Mouse (Mus musculus) C2C12 (cell line): ENCODE measurements around the gene Kcnc1.

Experiments used
- CEBPB ChIP-seq: IDR thresholded peaks from one replicate; pipeline ENCODE4 v1.6.1; 2011; ENCODE audit warnings: low read depth, mild to moderate bottlenecking, control low read depth, moderate library complexity
- CTCF ChIP-seq: IDR thresholded peaks from one replicate; pipeline ENCODE4 v1.5.1; 2011; ENCODE audit not compliant: control insufficient read depth, insufficient read depth, insufficient read length
- MAX ChIP-seq: IDR thresholded peaks from one replicate; pipeline ENCODE4 v1.6.1; 2011; ENCODE audit warnings: mild to moderate bottlenecking, control low read depth
- MYOD1 ChIP-seq: IDR thresholded peaks from one replicate; pipeline ENCODE4 v1.6.1; 2011; ENCODE audit warnings: low read depth; ENCODE audit not compliant: control insufficient read depth, insufficient read length

- TF ChIP-seq CTCF (no peak), CEBPB (no peak), MAX (no peak), MYOD1 (no peak)
Measured at GRCm38 (mm10) chr7:46453930-46454679, 57.8 kb downstream of the Kcnc1 start.
